Mouse (Mus musculus) ovary, postnatal 14 days (tissue): ENCODE measurements at regions not wholly inside any gene's neighbourhood (a gene's known extent, or its start where the extent isn't known, plus 50 kb on each side); places are given as distances from the start of the nearest gene placed in this dataset.

ENCODE experiments used
- DNase-seq: peaks from one replicate; pipeline ENCODE4 v3.0.0; 2022; ENCODE audit warnings: low spot score

DNA sequence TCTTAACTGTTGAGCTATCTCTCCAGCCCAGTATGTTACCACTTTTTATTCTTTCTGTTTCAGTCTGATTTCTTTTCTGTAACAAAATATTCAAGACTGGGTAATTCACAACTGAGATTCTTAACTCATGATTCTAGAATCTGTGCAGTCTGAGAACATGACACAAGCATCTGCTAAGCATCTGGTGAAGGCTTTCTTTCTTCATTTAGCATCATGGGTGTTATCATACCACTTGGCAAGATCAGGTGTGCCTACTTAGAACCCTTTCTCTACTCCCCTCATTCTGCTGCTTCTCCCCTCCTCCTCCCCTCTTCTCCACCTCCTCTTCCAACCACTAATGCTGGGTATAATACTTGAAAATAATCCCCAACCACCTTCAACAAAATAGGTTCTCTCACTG, 62.1 kb upstream of the Pfn2 start:
- DNase-seq: no peak

- DNase-seq: peak; percentile 15
Observed at GRCm38 (mm10) chr3:57911831-57912596, 64.1 kb upstream of the Pfn2 start.

DNA sequence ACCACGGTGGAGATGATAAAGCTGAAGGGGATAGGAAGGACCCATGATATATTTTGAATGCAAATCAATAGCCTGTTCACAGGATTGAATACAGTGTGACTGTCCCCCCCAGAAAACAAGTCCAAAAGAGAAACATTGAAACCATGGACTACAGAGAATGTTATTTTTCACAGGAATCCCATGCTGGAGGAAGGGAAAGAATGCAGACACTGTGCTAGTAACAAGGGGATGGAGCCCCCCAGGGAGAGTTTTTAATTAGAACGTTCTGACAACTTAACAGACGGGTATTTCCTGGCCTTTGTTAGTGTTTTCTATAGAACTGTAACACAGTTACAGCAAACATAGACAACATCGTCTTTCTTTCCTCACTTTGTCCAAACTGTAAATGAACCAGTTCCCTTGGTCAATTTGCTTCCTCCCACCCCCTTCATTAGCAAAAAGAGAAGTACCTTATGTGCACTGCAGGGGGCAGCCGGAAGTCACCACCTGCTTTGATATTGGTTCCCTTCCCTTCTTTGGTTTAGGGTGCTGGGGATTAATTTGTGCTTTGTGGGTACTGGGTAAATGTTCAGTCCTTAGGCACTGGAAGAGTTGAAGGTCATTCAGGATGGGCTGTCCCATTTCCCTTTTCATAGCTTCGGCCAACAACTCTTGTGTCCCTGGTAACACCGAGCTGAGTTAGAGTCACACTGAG, 64.9 kb upstream of the Pfn2 start:
- no peak for DNase-seq

DNA sequence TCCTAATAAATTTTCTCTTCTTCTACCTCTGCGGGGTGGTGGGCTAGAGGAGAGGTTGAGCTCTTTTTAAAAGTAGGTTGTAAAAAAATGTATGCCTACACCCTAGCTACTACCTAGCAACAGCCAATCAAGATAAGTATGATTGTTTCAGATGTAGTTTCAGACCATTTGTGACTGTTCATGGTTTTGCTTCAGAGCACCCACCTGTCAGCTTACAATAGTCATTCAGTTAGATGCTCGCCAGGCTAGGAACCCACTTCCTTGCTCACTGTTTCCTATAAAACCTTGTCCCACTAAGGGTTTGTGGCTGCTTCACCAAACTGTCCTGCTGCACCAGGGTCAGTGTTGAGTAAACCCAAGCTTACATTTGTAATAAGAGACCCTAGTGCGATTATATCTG, 66.8 kb upstream of the Pfn2 start:
- DNase-seq: no peak

DNA sequence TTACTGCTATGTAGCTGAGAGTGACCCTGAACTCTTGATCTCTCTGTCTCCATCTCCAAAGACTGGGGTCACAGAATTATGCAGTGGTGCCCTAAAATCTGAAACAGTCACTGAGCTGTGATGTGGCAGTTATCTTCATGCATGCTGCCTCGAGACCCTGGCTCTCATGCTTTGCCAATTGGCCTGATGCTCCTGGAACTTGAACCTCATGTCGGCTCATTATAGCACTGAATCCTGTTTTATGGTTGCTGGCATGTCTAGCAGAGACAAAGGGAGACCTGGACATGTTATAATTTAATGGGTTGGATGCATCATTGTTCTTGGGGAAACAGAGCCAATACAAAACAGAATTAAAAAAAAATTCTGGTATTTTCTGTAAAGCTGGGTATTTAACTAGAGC, 71.0 kb upstream of the Pfn2 start:
- no peak for DNase-seq

- DNase-seq: no peak
Observed at GRCm38 (mm10) chr3:57919390-57920089, 71.7 kb upstream of the Pfn2 start.

DNA sequence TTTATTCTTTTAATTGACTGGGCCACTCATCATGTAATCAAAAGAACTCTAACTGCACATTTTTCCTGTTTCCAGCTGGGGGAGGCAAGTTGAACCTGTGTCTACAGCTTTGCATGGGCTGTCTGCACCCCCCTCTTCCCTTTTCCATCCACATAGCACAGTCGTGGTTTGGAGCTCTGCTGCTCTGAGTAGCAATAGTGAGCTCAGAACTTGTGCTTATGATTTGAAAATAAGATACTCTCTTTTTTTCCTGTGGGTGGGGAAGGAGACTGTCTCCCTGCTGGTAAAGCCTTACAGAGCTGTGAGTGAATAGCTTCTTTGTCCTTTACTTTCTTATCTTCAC, 72.2 kb upstream of the Pfn2 start:
- no peak for DNase-seq

DNA sequence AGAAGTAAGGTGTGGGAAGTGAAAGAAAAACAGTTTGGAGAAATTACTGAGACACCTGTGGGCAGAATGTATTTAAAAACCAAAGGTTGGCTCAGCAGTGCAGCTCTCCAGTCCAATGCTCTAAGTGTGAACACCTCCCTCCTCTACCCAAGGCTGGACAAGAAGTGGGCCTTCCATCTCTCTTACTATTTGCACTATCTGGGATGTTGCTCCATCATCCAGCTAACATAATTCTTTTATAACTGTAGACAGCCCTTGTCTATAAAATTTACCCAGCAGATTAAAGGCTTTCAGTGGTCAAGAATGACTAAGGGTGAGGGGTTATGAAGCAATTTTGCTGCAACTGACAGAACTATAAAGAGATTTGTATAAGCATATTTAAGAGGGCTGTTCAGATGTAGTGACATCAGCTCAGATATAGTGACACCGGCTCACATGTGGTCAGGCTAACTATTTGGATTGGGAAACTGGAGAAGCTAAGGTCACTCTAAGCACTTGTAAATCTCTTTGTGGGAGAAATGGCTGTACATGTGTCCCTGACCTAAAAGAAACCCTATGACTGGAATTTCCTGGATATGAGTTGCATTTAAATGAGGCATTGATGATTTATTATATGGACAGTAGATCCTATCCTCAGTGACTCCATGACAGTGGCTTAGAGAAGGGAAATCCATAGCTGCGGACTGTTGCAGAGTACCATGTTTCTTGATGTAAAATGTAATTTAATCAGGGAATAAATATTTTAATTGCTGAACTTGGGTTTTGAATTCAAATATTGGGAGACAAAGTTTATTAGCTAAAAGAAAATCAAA, 73.4 kb upstream of the Pfn2 start:
- no peak for DNase-seq

DNA sequence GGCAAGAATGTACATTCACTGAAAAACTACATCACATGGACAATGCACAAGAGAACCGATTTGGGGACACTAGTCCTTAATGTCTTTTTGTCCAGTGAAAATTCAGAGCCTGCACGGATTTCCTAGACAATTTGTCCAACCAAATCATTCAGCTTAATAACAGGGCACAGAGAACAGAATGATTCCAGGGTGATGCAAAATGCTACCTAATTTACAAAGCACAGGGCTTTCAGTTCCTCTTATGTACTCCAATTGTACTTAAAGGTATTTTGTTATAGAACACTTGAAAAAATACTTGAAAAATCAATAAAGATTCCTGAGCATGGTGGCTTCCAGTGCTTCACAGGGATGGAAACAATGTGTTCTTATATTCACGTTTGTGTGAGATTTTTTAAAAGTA, 75.2 kb upstream of the Pfn2 start:
- no peak for DNase-seq

GRCm38 (mm10) chr3:57932657-57933539, 85.0 kb upstream of the Pfn2 start:
- no peak for DNase-seq

DNA sequence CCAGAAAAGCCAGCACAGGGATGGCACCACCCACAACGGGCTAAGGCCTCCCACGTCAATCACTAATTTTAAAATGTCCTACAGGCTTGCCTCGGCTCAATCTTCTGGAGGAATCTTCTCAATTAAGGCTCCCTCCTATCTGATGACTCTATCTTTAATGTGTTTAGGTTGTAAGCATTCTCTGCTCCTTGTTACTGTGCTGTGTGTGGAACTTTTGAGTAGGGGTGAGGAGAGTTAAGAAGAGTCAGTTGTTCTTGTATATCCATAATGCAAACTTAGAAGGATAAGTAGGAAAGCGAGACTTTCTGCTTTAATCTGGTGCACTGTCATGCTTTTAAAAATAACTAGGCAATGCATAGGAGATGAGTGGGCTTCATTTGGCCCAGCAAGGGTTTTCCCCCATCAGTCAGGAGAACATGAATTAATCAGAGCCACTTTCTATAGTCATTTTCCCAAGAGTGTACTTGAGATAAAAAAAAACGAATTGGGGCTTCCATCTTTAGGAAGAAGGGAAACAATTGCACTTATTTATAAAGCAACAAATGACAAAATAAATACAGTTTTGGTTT, 87.2 kb upstream of the Pfn2 start:
- no peak for DNase-seq

- DNase-seq: no peak
Observed at GRCm38 (mm10) chr3:57940504-57941381, 92.9 kb upstream of the Pfn2 start.

GRCm38 (mm10) chr3:57944698-57945097, 96.8 kb upstream of the Pfn2 start:
- no peak for DNase-seq

DNA sequence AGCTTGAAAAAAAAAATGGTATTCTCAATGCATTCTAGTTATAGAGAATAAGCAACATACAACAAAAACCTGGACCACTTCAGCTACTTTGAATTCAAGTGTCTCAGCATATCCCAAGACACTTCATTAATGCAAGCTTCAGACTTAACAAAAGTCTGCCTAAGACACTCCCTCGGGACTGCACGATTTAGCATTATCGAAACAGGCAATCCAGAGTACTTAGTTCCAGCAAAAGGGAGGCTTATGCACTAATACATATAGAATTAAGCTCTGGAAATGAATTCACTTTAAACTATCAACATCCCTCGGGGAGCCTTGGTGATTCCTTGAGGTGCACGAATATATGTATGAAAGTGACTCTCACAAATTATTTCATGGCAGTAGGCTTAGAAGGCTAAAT, 97.9 kb upstream of the Pfn2 start:
- no peak for DNase-seq

- no peak for DNase-seq
Observed at GRCm38 (mm10) chr3:57947331-57947730, 99.5 kb upstream of the Pfn2 start.

DNA sequence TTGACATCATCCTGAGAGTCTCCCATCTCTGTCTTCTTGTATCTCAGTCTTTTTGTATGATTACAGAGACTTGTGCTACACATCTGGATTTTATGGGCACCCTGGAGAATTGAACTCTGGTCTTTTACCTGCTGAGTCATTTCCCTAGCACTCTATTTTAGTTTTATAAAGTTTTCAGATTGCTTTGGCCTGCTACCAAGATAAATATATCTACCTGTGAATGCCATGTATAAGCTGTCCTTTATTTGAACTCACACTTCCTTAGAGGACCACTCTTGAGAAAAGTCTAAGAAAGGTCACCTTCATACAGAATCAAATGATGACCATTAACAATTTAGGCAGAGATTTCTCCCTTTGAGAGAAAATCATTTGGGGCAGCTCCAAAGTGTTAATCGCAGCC, 100.8 kb upstream of the Pfn2 start:
- DNase-seq: no peak

DNA sequence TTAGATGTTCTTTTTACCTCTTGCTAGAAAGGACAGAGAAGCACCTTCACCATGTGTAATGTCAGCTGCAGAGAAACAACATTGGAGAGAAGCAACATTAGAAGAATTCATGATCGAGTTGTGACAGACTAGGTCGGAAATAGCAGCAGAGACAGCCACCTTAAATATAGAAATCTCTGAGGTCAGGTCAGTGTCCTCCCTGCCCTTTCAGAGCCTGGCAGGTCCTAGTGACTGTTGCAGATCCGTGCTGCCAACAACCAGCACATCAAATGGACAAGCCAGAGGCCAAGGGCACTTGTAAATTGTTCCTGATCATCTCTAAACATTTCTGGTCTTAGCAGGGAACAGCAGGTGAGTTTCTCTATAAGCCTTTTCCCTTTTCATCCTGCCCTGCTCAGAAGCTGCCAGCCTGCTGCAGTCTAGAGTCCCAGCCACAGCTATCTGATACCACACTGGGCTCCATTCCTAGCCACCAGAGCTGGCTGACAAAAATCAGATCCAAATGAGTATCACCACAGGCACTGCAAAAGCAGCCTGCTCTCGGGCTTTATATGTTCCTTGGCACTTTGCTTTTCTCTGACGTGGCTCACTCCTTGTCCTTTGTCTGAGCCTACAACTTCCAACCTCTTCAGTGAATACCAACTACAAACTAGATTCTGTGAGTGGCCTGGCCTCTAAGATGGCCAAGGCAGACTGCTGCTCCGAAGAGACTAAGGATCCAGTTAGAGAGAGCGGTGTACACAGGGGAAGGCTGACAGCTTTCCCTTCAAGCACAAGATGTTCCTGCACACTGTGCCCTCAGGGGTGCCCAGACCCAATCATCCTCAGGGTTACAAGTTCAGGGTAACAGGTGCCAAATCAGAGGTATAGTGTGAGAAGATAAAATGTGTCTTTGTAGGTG, 102.8 kb upstream of the Pfn2 start:
- DNase-seq: no peak

GRCm38 (mm10) chr3:57951438-57951837, 103.6 kb upstream of the Pfn2 start:
- DNase-seq: no peak

DNA sequence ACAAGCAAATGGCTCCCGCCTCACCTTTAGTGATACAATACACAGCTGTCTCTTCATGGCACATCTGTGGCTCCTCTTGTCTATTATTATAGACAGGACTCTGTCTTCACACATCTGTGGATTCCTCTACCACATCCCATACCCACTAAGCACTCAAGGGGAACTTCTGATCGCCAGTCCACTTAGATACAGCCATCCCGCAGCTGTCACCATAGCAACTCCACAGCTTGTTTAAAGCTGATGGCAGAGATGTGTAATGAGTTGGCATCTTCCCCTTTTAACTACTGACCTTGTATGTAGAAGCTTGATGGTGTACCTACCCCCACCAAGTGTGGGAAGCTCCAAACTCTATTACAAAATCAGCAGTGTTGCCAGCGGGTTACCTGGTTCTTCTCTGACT, 109.5 kb upstream of the Pfn2 start:
- DNase-seq: no peak
